Mouse (Mus musculus) fibroblast of lung, adult 2 months (primary cell): ENCODE results near the gene Tent4a.

Source experiments
- DNase-seq: peaks from one replicate; pipeline ENCODE4 v3.0.0-alpha.2; 2011; ENCODE audit warnings: low read depth

The Tent4a gene

DNA sequence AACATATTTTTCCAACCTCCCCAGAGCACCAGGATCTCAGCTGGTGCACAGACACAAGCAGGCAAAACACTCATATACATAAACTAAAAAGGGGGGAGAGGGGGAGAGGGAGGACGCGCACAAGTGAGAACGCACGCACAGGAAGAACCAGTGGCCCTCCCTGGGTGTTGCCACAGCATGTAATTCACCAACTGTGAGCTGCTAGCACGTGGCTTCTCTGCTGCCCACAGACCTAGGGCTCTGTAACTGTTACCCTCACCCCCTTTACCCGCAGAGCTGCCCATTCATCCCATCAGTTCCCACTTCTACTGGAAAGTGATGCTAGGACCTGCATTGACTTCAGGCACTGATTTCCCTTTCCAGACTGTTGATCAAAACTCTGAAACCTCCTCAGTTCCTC is 15.3 kb downstream of the Tent4a start:
- no peak for DNase-seq

DNA sequence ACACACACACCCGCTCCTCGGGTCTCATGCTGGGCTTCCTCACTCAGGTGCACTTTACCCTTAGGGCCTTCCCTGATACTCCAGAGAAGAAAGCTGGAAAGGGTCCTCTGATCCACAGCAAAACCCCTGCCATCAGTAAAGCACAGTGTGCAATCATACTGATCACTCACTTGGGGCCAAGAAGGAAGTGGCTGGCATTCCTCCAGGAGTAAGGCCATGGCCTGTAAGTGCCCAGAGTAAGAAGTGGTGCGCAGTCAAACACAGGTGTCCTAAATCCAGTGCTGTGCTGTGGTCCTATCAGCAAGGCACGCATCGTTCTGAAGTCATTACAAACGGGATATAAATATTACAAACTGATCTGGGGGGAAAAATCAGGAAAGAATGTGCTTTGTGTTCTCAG is 17.0 kb downstream of the Tent4a start:
- no peak for DNase-seq

DNA sequence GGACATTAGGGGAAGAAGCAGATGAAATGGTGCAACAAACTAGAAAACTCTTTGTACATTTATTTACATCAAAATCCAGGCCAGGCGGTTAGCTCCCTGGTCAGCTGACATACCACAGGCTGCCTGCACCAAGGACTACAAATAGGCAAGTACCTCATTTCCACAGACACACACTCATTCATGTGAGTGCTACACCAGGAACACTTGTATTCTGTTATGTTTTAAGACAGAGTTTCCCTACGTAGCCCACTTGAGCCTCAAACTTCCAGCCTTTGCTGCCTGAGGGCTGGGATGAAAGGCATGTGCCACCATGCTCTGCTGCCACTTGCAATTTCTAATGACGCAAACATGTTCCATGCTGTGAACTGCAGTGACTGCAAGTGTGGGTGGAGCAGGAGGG is 19.3 kb downstream of the Tent4a start:
- DNase-seq, result no peak

DNA sequence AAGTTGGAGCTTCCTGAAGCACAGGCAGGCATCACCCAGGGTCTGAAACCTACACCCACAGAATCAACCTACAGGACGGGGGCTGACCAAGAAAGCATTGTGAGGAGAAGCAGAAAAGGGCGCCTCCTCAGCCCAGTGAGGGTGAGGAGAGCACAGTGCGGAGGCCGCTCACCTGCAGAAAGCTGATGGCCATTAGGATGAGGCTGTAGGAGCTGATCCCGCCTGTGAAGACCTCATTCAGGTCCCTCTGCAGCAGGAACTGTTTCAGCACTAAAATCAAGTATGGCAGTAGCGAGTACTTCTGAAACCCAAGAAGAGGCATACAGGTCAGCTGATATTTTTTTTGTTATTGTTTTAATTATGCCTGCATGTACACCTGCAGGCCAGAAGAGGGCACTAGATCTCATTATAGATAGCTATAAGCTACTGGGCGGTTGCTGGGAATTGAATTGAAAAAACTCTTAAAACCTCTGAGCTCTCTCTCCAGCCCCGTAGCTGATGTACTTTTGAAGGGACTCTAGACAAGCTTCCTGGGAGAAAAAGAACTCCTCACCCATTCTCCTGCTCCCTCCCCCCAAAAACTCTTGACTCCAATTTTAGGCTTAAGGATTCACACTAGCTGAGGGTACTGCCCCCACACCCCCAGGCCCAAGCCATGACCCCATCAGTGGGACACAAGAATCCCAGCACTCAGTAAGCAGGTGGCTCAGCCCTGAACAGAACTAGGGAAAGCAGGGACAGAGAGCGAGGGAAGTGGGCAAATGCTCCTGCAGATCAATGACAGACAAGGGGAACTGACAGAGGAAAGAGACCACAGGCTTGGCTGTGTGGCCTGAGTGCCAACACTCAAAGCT is 24.8 kb downstream of the Tent4a start:
- no peak for DNase-seq

DNA sequence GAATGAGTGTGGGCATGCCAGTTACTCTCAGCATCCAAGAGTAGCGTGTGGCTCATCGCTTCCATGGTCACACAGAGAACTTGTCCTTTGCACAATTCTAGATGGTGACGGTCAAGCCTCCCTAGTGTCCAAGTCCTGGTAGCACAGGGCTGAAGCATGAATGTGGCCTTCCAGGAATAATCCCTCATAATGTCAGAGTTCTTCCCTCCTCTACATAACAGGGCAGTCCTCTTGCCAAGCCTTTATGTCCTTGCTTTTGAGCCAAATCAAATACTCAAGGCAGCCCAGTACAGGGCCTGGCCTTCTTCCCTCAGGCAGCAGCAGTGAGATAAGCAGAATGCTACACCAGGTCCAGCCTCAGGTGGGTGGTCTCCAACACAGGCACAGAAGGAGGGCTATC is 26.8 kb downstream of the Tent4a start:
- DNase-seq, result no peak

DNA sequence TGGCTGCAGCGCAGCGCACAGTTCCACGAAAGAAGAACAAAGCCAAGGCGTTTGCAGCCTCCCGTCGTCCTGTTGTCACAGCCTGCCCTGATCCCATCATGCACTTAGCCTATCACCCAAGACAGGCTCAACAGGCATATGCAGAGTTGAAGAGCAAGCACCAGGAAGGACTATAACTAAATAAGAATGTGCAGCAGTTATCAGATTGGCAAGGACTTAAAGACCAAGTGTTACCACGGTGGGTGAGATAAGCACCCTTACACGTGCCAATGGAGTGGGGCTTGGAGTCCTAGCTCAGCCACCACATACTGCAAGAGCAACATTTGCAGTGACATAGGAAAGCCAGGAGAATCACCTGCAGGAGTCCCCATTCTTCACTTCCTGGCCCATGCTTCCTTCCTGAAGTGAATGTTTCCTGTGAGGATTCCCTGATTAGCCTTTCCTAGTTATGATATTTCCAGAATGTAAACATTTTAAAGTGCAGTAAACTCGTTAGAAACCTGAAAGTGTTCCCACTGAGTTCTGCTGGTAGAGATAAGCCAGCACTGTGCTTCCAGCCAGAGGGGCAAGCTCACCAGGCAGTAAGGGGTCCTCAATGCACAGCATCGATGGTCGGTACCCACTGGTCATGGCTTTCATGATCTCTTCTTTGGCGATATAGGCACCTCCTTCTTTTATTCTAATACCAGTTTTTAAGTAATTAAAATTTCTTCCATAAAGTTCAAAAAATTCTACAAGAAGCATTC is 27.9 kb downstream of the Tent4a start:
- no peak for DNase-seq

DNA sequence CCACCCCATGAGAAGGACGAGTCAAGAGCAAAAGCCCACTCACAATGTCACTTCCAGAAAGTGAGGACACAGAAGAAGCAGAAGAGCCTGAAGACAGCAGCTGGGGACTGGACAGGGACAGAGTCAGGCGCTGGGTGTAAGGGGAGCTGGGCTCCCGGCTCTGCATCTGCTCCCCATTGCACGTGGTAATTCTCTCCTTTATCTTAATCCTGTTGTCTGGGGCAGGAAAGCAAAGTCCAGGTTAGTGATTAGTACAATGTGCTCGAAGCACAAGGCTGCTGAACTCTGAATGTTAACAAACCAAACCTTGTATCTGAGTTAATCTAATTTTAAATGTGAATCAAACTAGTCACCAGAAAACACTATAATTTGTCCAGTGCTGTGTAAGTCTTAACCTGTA is 31.6 kb downstream of the Tent4a start:
- no peak for DNase-seq

DNA sequence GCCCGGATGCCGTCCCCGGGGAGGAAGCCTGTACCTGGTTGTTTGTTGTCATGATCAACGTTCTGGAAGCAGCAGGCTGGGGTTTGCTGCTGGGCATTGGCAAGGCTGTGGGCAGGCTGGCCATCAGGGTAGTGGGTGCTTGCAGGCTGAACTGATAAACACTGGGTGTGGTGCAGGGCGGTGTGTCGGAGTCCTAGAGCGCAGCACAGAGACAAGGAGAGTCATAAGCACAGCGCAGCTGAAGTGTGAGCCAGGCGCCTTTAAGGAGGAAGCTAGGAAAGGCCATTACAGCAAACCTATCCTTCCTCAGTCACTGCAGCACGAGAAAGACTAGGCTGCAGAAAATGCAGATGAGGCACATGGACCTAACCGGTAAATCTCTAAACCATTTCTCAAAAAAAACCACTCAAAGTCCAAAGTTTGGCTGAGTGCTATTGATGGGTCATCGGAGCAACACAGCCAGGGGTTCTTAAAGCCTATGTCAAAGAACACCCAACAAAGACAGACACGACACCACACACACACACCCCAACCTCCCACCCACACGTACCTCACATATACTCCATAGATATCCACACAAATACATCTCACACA is 32.2 kb downstream of the Tent4a start:
- no peak for DNase-seq

DNA sequence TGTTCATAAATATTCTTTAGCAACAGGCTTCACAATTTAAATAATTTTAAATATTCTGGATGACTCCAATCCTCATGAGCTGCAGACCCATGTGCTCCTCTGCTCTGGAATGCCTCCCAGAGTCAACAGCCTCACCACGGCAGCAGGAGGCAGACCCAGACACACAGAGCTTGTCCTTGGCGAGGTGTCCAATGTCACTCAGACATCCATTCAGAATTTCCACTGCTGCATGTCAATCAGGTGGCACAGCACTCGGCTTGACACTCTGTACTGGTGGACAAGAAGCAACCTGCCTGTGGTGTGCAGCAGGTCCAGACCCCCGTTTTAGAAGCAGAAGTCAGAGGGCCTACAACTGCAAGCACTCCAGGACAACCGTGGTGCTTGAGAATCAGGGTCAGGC is 36.1 kb downstream of the Tent4a start:
- no peak for DNase-seq

DNA sequence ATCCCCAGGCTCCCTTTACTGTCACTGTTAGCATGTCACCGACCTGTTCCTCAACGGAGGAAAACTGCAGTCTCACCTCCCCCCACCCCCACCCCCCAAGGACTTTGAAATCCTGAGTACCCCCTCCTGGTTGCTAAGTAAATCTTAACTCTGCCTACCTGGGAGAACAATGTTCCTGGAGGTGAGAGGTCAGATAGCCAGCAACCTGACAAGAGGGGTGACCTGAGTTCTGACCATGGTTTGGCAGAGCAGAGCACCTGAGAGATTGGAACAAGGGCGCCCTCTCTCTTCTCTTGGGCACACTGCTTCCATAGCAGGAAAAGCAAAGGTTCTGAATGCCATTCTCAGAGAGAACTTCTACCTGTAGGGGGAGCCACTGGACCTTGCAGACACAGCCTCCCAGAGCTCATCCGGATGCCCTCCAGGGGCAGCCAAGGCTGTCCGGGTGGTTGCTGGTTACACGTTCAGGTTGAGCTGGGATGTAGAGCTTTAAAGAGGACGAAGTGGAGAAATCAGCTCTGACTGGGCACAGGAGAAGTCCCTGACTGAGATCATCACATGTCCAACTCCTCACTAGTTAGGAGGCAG is 41.4 kb downstream of the Tent4a start:
- no peak for DNase-seq

DNA sequence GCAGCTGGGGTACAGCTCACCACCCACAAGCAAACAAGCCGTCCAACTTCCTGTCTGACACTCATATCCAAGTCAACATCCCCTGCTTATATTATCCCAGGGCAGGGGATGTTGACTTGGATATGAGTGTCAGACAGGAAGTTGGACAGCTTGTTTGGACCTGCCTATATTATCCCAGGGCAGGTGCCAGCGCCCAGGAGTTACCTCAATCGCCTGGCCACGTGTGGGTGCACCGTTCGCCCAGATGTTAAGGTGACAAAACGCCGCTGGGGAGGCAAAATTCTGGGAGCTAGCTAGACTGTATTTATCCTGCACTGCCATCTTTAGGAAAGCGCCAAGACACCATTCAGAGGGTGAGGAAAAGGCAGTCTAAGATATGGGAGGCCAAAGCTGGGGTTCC is 44.6 kb downstream of the Tent4a start:
- DNase-seq, result no peak

DNA sequence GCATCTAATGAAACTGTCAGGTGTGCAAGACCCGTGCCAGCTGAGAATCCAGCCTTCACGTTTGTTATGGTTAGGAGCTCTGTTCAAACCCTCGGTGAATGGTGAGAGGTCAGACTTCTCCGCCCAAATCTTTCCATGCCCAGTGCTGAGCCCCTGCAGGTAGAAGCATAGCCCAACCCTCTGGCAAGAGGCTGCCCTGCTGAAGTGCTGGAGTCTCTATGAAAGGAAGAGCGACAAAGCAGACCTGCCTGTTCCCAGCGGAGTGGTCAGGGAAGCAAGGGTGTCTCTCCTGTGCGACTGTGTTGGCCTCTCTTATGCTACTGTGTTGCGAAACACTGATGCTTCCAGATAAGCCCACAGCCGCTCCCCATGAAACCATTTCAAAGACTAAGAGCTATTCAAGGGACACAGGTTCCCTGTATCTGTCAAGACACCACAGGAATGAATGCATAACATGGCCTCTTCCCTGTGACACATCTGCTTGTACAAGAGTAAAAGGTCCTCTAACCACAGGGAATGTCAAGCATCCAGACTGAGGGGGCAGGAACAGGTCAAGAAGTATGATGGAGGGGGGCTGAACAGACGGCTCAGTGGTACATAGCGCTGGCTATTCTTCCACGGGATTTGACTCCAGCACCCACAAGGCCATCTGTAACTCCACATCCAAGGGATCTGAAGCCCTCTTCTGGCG is 45.7 kb downstream of the Tent4a start:
- no peak for DNase-seq

DNA sequence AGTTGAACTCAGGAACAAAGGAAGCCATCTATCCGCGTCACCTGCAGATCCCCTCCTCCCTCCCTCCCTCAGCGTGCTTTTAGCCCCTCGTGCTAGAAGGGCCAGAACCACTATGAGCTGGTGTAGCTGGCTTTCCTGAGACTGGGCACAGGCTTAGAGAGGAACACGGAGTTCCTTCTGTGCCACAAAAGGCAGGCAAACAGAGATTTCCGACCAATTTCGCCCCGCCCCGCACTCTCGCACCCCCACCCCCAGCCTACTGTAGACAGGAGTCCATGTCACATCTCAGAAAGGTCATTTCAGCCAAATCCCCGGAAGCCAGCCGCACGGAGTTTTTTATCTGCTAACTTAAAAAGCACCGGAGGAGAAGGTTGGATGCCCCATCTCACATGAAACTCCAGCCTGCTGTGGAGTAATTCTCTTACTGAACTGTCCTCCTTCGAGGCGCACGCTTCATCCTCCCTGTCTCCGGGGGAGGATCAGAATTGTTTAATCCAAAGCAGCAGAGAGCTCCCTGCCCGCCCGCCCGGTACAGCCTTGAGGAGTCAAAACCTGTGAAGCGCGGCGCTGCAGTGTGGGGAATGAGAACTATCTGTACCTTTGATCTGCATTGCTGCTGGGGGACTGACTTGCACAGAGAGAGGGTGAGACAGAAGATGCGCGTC is 46.7 kb downstream of the Tent4a start:
- no peak for DNase-seq

DNA sequence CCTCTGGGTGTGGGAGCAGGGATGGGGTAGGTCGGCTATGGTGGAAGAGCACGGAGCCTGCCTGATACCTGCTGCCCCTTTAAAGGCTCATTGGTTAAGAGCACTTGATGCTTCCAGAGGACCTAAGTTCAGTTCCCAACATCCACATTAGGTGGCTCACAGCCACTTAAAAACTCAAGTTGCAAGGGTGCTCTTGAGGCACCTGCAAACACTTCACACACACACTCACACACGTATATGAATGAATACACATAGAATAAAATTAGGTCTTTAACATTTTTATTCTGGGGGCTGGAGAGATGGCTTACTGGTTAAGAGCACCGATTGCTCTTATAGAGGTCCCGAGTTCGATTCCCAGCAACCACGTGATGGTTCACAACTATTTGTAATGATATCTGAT is 47.3 kb downstream of the Tent4a start:
- no peak for DNase-seq

DNA sequence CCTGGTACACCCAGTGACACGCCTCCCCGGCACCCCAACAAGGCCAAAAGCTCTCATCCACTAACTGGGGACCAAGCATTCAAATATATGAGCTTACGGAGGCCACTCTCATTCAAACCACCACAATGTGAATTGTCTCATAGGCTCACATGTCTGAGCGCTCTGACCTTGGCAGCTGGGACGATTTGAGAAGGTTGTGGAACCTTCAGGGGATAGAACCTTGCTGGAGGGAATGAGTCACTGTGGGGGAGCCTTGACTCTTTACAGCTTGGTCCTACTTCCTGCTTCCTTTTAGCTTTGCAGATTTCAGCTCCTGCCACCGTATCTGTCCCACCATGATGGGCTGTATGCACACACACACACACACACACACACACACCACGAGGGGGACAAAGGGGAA is 48.6 kb downstream of the Tent4a start:
- no peak for DNase-seq

DNA sequence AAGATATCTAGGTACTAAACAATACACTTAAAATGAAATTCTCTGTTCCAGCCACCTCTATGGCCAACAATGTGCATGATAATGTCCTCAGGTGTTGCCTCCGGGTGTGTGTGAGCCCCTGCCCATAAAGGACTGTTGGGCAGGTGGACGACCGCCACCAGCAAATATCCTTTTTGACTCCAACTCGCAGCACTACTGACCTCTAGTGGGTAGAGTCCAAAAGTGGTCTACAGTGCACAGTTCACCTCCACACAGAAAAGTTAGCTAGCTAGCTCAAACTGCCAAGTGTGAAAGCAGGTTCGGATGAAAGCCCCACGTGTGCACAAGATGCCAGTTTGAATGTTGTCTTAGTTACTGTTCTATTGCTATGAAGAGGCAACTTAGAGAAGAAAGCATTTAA is 49.1 kb downstream of the Tent4a start:
- no peak for DNase-seq

DNA sequence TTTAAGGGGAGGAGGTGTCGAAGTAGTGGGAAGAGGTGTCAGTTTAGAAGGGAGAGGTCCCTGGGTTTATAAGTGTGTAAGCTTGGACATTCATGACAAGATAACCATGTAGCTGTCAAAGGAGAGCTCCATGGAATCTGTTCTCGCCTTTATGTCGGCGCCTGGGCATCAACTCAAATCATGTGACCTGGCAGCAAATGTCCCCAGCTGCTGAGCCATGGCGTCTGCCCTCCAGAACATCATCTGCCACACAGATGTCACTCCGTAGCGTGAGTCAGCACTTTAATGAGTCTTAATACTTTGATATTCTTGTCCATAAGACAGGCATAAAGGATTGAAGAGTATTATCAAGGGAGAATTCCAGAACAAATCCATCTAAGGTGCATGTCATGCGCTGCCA is 51.7 kb downstream of the Tent4a start:
- no peak for DNase-seq

DNA sequence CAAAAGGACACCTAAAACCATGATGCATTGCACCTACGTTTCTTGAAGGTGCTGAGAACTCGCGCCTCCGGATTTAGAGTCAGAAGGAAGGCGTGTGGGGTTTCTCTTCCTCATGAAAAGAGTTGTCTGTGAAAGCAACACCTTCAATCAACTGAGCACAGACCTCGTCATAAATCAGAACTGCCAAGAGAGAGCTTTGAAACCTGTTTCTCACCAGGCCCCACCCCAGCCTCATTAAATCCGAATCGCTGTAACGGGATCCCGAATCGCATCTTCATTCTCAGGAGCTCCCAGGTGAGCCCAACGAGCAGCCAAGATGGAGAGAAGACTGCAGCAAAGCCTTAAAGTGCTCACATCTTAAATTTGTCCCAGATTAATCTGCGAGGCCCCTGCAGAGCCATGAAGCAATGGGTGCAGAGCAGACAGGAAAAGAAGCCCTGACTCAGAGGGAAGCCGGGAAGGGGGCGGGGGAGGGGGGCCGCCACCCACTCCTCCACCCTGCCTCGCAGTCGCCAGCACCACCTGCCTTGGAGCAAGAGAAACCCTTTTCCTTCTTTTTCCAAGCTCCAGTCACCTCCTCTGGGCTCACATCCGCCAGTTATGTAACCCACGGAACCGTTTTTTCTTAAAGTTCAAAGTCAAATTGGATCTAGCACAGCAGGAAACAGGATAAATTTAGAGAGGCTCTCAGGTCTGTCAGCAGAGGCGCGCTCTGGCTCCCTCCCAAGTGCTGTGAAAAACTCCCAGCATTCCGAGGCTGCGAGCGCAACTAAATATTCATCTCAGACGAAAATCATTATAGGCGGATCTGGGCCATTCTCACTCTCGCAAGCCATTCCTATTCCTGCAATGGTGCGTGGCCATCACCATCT is 52.5 kb downstream of the Tent4a start:
- DNase-seq, result no peak

DNA sequence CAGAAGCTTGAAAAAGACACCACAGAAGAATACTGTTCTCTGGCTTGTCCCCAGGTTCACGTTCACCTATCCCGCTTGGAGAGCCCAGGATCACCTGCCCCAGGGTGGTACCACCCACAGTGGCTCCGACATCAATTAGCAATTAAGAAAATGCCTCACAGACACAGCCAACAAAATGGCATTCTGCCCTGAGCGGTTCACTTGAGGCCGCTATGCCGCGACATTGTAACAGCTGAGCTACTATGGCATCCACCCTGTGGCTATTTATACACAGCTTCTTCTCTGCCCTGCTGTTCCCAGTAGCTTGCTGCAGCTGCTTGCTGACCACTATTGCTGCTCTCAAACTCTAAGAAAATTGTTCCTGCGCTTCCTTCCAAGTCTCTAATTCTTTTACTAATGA is 53.4 kb downstream of the Tent4a start:
- DNase-seq, result no peak

DNA sequence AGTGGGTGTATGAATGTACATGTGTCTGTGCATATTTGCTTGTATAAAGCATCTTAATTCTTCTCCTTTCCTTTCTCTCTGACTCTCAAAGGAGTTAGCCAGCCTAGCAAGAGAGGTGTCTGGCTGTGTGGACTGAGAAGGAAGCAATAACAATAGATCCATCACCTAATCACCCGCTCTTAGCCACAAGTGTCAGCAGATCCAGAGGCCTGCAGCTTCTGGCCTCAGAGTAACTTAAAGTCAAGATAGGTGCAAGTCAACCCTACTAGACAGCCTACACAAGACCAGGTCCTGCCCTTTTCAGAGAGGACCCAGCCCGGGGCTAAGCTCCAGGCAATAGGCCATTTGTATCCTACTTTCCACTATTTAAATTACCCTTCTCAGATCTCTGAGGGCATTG is 54.5 kb downstream of the Tent4a start:
- no peak for DNase-seq

DNA sequence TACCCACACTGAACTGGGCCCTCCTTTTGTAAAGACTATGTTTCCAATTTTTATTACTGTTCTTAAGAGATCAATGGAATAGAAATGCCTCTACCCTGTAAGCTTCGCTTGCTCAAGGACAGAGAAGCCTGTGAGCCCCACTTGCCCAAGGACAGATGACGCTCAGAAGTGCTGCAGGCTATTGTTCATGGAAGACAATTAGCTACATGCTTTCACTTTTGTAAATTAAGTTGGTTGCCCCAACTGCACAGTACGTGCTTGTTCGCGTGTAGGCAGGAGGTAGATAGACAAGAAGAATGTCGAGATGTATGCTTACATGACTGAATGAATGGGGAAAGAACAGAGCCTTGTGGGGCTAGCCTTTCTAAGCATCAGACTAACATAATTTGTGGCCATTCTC is 55.7 kb downstream of the Tent4a start:
- DNase-seq, result no peak
